Mouse (Mus musculus) inflammation-experienced regulatory T-cells, adult 6 months (primary cell): ENCODE data around the gene Scyl3. TPM values are rescaled to one million over a fixed set of nuclear protein-coding genes. Genes with fewer than 3 reads are reported as not detected.

ENCODE experiments used
- ATAC-seq: one replicate; pipeline ENCODE4 v1.8.0; 2017
- polyA plus RNA-seq, 3 experiments: library from polyadenylated mRNA; unstranded; fragments of 100-300 nt; shearing (Covaris generic); gene quantifications; one replicate each; pipeline ENCODE4 v1.2.1; 2017

Scyl3 gene
- polyA plus RNA-seq, 3 experiments from 2014 or later: 20.6 to 24.9 (median 24.9) TPM

- ATAC-seq: no peak
Observed at GRCm38 (mm10) chr1:163964008-163964689, 35.2 kb downstream of the Scyl3 start.

- no peak for ATAC-seq
Observed at GRCm38 (mm10) chr1:163974471-163974870, 45.6 kb downstream of the Scyl3 start.

GRCm38 (mm10) chr1:163975088-163975487 is 46.2 kb downstream of the Scyl3 start:
- ATAC-seq: no peak

- no peak for ATAC-seq
Observed at GRCm38 (mm10) chr1:163976515-163976914, 47.6 kb downstream of the Scyl3 start.

GRCm38 (mm10) chr1:163992371-163992770 is 63.5 kb downstream of the Scyl3 start:
- ATAC-seq: no peak

GRCm38 (mm10) chr1:163994173-163994720 is 65.3 kb downstream of the Scyl3 start:
- peak; percentile 66 for ATAC-seq

- ATAC-seq: peak; percentile 91
Observed at GRCm38 (mm10) chr1:163994721-163995608, 66.1 kb downstream of the Scyl3 start, which contains the start of the genes BC055324 and Mettl18. TSS of gene BC055324 (minus strand) at chr1:163994796. TSS of gene Mettl18 (plus strand) at chr1:163994889.

GRCm38 (mm10) chr1:163995609-163995913 is 66.7 kb downstream of the Scyl3 start:
- no peak for ATAC-seq

GRCm38 (mm10) chr1:164001831-164002452 is 73.0 kb downstream of the Scyl3 start:
- no peak for ATAC-seq

GRCm38 (mm10) chr1:164004311-164004710 is 75.4 kb downstream of the Scyl3 start:
- no peak for ATAC-seq

Other genes with a start within 250 kb of the Scyl3 start
- gene Mettl11b, start 203.9 kb upstream of the Scyl3 start, polyA plus RNA-seq: not detected
- 1 to 10 TPM; 3.2 to 3.4 (median 3.3) TPM for gene Kifap3, start 149.5 kb upstream of the Scyl3 start, polyA plus RNA-seq
- 10 to 100 TPM in 1 of 3 experiments, 1 to 10 TPM in 2; 3.7 to 15.1 (median 4.7) TPM for gene BC055324, start 65.7 kb downstream of the Scyl3 start, polyA plus RNA-seq
- gene Mettl18, start 65.8 kb downstream of the Scyl3 start, polyA plus RNA-seq: 10 to 100 TPM; 14.3 to 26.6 (median 21.3) TPM
- gene Sele, start 119.1 kb downstream of the Scyl3 start, polyA plus RNA-seq: under 1 TPM in 1 of 3 experiments, not detected in 2; 0.19 TPM
- 100 to 1,000 TPM in 2 of 3 experiments, 10 to 100 TPM in 1; 60.7 to 367 (median 330) TPM for gene Sell, start 132.9 kb downstream of the Scyl3 start, polyA plus RNA-seq
- 1 to 10 TPM in 2 of 3 experiments, not detected in 1; 1.1 to 3.0 TPM for gene Selp, start 186.2 kb downstream of the Scyl3 start, polyA plus RNA-seq
- gene F5, start 222.7 kb downstream of the Scyl3 start, polyA plus RNA-seq: not detected